Mouse (Mus musculus) neutrophil, adult 83 days (primary cell): ENCODE data around the gene Ddx55. TPM values are rescaled to one million over a fixed set of nuclear protein-coding genes. Genes with fewer than 3 reads are reported as not detected.

Source experiments
- total RNA-seq, 2 experiments: library from RNA; stranded (reverse); gene quantifications; one replicate each; pipeline ENCODE4 v1.2.4; 2023

Gene Ddx55
- total RNA-seq, result 10 to 100 TPM; 13.9 to 14.5 TPM

GRCm38 (mm10) chr5:124552558-124553307, at the start of gene Ddx55:
Gene Ddx55, plus strand, starts transcription at chr5:124552864.

GRCm38 (mm10) chr5:124530655-124531582, 21.7 kb upstream of the Ddx55 start, which contains the start of gene Rilpl1:
Gene Rilpl1, minus strand, starts transcription at chr5:124531391.

GRCm38 (mm10) chr5:124540383-124540786, 12.3 kb upstream of the Ddx55 start, which contains the start of gene Tmed2:
Gene Tmed2, plus strand, starts transcription at chr5:124540695.

DNA sequence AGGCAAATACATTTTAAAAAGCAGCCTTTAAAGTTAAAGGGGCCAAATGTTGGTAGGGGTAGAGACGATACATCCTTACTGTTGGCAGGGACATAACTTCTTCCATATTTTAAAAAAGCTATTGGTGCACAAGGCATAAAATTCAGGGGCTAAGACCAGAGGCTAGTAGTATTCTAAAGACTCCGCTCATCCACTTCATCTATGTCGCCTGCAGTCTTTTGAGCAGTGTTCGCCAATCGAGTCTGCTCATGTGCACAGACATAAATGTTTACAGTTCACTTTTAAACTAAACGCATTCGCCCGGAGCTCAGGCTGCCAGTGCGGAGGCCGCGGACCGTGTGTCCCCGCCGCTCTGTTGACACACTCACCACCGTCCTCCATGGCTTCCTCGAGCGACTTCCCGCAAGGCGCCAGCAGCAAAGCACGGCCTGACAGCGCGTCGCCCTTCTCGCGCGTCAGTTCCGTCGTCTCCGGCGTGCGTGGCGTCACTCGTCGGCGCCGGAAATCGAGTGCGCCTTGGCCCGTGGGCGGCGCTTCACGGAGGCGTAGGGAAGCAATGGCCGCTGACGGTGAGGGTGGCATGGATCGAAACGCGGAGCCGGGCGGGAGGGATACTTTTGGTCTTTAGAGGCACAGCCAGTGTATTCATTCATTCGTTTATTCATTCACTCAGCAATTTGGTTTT, 26.1 kb downstream of the Ddx55 start, which contains the start of the genes Eif2b1 and Gtf2h3:
Gene Eif2b1, minus strand, starts transcription at position 499 of the 685 bp plus-strand sequence.
Gene Gtf2h3, plus strand, starts transcription at position 508 of the 685 bp plus-strand sequence.

Other genes with a start within 250 kb of the Ddx55 start
- gene Mphosph9, start 224.9 kb upstream of the Ddx55 start, total RNA-seq, result 10 to 100 TPM; 11.6 to 12.5 TPM
- 1 to 10 TPM; 5.5 to 5.6 TPM for gene 2810006K23Rik, start 224.8 kb upstream of the Ddx55 start, total RNA-seq
- gene Cdk2ap1, start 189.8 kb upstream of the Ddx55 start, total RNA-seq, result 10 to 100 TPM; 87.3 to 89.0 TPM
- gene Sbno1, start 126.9 kb upstream of the Ddx55 start, total RNA-seq, result 100 to 1,000 TPM; 148 to 177 TPM
- gene Kmt5a, start 112.9 kb upstream of the Ddx55 start, total RNA-seq, result 100 to 1,000 TPM; 180 to 199 TPM
- gene Rilpl2, start 74.5 kb upstream of the Ddx55 start, total RNA-seq, result 10 to 100 TPM; 73.8 to 78.3 TPM
- gene Snrnp35, start 69.7 kb upstream of the Ddx55 start, total RNA-seq, result 10 to 100 TPM; 11.1 to 16.8 TPM
- gene Rilpl1, start 21.5 kb upstream of the Ddx55 start, total RNA-seq, result 1 to 10 TPM in 1 of 2 experiments, under 1 TPM in 1; 0.53 to 1.3 TPM
- 100 to 1,000 TPM; 148 to 155 TPM for gene Tmed2, start 12.2 kb upstream of the Ddx55 start, total RNA-seq
- 10 to 100 TPM; 17.2 to 19.6 TPM for gene Eif2b1, start 26.3 kb downstream of the Ddx55 start, total RNA-seq
- 10 to 100 TPM in 1 of 2 experiments, 1 to 10 TPM in 1; 9.1 to 11.7 TPM for gene Gtf2h3, start 26.3 kb downstream of the Ddx55 start, total RNA-seq
- gene Atp6v0a2, start 75.7 kb downstream of the Ddx55 start, total RNA-seq, result 10 to 100 TPM; 27.4 to 33.4 TPM
- gene Dnah10, start 172.2 kb downstream of the Ddx55 start, total RNA-seq, result not detected